Mouse (Mus musculus): Measurements from ENCODE around the gene Sorcs2.

Sorcs2 gene

DNA sequence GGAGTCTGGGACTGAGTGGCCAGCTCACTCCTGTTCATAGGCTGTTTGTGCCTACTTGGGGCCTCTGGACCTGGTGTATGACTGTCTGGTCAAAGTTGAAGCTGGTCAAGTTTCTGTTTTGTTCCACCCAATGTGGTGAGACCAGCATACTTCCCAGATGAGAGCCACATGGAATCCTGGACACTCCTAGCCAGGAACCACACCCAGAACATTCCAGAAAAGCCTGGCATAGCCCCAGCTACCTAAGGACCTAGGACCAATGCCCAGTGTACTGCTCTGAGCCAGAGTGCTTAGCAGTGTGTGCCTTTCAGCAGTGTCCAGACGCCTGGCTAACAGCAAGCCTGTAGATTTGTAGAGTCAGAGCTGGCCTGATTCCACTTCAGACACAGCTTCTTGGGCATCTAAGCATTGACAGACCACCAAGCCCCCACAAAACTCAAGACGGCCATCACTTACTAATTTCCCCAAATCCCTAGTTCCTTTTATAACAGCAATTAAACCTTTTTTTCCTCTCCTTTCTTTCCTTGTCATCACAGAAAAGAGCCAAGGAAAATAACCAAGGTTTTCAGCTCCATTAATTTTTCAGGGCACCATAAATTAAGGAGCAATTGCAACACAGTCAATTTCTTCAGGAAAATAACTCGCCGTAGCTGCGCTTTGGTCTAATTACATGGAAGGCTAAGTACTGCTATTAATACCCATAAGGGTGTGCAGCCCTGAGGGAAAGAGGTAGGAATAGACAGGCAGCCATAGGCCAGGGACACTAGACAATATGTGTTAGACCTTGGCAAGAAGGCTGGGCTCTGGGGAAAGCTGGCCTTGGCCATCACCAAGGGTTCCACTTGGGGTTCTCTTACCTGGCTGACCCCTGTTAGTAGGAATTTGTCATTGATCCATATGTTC, 322.5 kb downstream of the Sorcs2 start:
- DNase-seq (ENCODE audit: low spot score in 2 of 2) = no peak

DNA sequence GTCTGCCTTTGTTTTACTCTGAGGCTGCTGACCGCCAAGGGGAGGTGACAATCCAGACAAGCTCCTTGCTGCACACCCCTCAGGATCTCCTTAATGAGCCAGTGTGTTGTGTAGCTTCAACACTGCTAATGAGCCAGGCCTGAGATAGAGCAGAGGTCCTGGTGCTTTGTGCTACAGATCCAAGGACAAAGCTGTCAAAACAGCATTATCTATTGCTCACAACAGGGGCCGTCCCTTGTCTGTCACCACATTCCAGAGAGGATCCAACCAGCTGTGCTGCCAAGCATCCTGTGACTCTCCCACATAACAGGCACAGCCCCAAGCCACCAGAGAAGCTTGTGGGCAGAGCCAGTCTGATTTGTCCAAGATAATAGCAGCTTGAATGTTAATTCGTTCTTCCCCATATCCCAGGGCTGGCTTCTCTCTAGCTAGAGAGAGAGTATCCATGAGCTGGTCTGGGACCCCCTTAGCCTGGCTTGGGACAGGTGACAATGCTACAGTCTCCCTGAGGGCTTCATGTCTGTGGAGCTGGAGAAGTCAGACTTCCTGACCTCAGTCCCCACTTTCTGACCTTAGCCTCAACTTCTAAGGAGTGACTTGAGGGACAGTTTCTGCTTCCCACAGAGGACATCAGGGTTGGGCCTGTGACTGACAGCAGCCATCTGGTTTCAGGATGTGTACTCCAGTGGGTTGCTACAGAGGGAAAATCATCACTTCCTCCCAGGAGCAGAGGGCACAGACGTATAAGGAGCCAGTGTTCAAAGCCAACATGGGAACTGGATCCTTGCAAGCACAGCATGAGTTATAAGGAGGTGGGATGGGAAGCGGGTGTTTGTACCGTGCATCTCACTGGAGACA, 328.2 kb downstream of the Sorcs2 start:
- peak in 1 of 2 experiments; percentile 56 for DNase-seq (ENCODE audit: low spot score in 2 of 2)

DNA sequence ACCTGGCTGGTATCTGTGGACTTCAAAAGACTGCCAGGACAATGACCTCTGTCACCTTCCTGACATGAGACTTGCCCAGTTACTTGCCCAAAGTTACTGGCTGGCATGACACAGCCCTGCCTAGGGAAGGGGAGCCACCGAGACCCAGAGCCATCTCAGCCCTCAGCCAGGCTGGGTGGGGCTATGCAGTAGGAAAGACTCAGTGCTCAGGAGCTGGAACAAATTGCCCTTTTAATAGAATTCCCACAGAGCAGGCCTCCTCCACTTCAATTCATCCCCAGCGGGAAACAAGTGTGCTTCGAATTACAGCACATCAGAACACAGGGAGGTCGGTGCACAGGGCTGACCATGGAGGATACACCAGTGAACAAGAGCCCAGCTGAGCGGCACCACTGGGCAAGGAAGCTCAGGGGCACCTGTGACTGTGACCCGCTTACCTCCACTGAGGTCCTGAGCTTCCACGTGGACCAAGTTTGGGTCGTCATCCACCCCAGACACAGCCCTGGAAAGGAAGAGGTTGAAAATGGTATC, 330.2 kb downstream of the Sorcs2 start:
- DNase-seq (ENCODE audit: low spot score in 2 of 2) = no peak

DNA sequence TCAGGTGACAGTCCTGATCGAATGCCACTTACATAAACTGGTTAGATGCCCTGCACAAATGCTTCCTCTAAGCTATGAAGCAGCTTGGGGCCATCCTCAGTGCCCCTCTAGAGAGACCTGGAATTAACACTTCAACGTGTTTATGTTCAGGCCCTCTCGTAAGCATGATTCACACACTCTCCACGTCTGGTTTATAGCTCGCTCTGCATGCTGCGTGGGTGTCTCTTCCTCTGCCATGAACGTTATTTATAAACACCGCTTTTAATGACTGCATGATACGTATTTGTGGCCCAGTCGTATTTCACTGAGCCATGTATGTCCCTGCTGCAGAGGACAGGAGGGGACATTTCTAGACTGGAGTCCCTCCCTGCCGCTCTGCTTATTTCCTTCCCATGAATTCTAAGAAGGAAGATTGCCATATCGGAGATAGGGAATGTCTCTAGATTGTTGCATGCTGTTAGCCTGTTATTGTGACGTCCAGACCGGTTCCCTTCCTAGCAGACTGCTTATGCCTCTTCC, 340.1 kb downstream of the Sorcs2 start:
- DNase-seq (ENCODE audit: low spot score in 2 of 2) = peak in 1 of 2 experiments; percentile 12

DNA sequence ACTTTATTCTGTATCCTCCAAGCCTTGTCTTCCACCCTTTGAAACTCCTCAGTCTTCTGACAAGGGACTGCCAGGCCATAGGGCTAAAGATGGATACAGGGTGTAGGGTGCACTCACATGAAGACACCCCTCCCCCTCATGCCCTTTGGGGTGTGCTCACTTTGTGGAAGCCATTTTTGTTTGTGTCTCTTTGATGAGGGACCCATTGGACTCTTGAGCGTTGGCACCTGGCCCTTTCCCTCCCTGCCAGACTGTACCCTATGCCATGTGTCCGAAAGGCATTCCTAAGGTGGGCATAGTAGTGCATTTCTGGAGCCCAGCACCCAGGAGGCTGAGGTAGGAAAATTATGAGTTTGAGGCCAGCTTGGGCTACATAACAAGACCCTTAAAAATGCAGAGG, 341.0 kb downstream of the Sorcs2 start:
- no peak for DNase-seq (ENCODE audit: low spot score in 2 of 2)

DNA sequence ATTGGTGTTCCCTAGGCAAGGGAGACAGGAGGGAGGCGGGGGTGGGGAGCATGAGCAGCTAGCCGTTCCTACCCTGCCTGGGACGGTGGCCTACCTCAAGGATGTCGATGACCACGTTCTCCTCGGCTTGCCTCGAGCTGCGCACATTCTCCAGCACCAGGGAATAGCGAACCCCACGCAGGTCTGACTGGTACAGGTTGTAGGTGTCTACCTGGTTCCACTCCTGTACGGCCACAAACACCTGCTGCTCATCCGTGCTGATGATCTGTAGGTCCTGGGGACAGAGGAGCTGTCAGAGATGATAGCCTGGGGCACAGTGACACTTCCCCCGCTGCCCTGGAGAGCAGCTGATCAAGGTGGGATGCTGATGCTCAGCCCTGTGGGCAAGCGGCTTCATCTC, 342.1 kb downstream of the Sorcs2 start:
- no peak for DNase-seq (ENCODE audit: low spot score in 2 of 2)

DNA sequence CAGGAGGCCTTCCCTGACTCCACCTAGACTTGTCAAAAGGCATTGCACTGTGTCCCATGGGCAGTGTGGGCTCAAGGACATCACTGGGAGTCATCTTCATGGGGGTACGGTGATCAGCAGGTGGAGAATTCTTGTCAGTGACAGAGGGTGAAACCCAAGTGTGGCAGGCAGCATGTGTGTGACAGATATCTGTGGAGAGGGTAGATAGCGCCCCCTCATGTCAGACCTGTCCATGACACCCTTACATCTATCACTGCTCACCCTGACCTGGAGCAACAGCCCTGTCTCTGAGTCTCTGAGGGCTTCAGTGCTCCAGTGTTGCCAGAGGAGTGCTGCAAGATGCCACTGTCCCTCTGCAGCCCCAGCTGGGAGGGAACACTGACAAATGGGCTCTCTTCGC, 343.4 kb downstream of the Sorcs2 start:
- DNase-seq (ENCODE audit: low spot score in 2 of 2) = no peak

DNA sequence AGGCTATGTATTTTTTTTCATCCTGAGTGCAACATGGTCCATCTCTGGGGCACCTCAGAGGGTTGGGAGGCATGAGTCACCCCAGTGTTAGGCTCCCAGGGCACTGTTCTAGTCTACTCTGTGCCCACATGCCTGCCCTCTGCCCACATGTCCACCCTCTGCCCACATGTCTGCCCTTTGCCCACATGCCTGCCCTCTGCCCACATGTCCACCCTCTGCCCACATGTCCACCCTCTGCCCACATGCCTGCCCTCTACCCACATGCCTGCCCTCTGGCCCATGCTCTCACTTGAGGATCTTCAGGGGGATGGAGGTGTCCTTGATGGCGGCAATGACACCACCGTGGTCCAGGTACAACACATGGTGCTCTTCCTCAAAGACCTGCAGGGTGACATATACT, 354.8 kb downstream of the Sorcs2 start:
- no peak for DNase-seq (ENCODE audit: low spot score in 2 of 2)

DNA sequence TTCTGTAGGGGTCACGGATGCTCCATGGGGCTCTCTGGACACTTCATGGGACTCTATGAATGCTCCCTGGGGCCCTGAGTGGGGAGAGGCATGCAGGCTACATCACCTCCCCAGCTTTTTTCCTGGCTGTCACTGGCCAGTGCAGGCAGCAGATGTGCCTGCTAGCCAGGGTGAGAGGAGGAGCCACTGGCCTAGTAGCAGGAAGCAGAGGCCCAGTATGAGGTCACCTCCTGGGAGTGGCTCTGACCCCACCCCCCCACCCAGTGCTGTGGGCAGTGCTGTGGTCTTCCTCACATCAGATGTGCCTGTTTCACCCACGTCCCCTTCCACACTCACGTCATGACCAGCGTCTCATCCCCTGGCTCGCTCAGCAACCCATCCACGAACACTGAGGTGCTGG, 356.2 kb downstream of the Sorcs2 start:
- DNase-seq (ENCODE audit: low spot score in 2 of 2) = no peak

DNA sequence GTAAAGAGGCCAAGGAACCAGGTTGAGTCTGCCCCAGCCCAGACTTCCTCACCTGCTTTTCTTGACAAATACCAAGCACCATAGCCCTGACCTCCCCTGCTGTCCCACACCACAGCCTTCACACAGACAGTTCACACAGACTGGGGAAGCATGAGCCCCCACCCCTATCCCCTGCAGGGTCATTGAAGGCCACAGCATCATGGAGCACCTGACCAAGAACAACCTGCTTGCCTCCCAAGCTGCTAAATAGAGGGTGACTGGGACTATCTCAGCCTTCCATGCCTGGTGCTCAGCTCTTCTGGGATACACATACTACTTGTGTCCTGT, 356.7 kb downstream of the Sorcs2 start:
- no peak for DNase-seq (ENCODE audit: low spot score in 2 of 2)

DNA sequence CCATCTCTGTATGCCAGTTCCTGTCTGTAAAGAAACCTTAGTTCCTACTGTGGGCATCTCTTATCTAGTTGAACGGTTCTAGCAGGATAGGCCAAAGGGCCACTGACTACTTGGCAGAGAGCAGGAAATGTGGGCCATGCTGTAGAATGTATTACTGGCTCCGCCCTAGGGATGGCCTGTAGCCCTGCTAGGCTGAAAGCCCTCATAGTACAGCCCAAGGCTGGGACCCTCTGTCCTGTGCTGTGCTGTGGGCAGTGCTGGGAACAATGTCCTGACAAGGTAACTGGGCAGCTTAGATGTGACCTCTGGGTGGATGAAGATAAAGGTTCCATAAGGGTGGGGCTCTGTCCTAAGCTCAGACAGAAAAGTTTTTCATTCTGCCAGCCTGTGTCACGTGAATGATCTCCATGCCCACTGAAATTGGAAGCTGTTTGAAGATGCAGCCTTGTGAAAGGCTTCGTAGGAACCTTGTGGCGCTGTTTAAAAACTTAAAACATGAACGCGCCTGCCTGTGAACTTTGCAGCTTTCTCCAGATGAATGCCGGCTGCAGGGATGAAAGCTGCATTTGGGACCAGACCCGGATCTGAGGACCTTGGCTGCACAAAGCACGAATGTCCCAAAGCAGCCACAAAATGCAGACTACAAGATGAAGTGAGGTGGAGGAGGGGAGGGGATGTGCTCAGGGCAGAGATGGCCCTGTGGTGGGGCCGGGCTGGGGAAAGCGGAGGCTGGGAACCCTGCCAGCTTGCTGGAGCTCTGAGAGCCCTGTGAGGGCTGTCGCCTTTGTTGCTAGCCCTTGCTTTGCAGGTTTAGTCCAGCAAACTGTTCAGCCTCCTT, 357.3 kb downstream of the Sorcs2 start:
- DNase-seq (ENCODE audit: low spot score in 2 of 2) = peak in 1 of 2 experiments; percentile 29

DNA sequence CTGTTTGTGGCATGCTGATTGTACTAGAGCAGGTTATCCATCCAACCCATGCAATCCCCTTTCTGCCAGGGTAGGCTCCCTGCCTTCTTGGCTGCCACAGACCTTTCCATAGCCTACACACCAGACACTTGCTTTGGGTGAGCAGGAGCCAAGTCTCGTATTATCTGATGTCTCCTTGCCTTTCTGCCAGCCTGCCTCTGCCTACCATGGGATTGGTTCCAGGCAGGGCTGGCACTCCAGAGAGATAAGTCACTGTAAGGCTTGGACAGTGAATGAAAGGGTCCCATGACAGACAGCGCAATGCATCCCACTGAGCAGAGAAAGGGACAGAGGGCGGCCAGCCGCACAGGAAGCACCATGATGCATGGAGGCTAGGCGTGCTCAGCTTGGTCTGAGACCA, 358.3 kb downstream of the Sorcs2 start:
- DNase-seq (ENCODE audit: low spot score in 2 of 2) = no peak

DNA sequence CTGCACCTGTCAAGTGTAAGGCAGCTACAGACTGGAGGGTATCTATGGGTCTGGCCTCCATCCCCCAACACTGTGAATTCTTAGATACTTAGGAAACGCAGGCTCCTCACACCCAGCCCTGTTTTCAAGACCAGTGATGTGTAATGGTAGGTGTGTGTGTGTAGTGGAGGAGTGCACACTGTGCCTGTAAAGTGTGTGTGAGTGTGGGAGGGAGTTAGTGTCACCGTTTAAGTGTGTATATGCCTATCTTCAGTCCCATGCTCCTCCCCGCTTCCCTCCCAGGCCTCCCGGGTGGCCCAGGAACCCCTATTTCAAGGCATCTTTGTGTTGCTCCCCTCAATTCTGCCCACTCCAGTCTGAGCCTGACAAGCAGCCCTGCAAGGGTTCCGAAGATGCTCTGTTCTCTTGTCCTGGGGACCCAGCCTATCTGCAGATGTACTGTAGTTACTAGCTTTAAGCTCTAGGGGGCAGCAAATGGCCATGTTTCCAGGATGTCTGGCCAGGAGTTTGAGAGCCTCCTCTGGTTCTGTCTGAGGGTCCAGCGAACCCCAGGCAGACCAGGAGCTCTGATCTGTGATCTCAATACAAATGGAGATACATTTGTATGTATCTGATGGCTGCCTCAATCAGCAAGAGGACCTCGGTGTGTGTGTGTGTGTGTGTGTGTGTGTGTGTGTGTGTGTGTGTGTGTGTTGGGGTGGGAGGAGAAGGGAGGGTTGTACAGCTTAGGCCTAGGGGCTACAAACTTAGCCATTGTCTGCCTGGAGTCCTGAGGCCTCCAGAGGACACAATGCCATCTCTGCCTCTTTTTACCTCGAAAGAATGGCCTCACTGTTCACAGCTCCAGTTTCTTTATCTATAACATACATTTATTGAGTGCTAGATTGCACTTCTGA, 364.2 kb downstream of the Sorcs2 start:
- DNase-seq (ENCODE audit: low spot score in 2 of 2) = peak in 1 of 2 experiments; percentile 60

DNA sequence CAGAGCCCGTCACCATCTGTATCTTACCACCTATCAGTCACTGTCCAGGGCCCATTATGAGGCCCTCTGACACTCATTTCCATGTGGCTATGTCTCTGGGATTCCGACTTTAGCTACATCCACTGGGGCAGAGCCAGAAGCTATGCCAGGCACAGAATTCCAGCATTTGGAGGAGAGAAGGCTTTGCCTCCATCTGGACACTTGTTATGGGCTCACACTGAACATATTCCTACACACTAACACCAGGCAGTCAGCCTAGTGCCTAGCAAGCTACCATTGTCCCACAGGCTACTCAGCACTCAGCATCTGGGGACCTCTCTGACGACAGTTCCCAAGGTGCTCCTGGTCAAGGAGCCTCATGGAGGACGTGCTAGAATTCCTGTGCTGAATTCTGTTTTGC, 372.9 kb downstream of the Sorcs2 start:
- peak in 1 of 2 experiments; percentile 14 for DNase-seq (ENCODE audit: low spot score in 2 of 2)

DNA sequence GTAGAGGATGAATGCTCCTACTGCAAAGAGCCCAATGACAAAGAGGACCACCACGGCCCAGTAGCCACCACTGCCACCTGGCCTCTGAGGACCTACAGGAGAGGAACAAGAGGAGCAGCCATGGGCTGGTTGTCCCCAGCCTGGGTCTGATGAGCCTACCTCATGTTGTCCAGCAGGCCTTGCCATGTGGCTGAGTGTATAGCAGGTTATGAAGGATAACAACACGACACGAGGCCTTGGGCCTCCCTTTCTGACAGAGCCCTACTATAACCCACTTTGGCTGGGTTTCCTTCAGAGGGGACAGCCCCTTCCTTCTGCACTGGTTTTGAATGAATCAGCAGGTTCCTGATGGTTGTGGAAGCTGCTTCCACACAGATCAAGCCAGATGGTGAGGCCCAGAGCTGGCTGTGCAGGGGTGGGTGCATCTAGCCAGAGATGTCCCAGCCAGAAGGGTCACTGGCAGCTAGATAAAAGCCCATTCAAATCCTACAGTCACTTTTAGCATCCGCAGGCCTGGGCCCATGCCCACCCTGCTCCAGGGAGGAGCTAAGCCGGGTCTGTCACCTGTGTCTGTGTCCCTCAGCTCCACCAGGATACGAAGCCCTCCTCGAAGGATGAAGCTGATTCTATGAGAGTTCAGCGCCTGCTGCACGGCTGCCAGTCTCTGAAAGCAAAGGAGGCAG, 373.8 kb downstream of the Sorcs2 start:
- DNase-seq (ENCODE audit: low spot score in 2 of 2) = peak in 1 of 2 experiments; percentile 24

DNA sequence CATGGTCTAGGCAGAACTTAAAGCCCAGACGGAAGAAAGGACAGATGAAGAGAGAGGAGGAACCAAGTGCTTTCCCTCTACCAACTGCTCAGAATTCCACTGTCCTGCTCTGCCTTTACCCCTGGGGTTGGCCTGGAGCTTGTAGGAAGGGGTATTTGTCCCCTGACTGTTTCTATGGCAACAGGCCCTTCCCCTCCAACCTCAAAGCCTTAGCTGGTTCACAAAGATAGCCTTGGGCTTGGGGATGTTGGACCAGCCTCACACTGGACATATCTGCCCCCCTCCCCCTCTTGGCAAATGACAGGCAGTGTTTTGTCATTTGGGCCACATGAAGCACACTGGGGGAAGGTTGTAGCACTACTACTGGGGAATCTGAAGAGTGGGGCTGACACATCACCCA, 375.6 kb downstream of the Sorcs2 start:
- DNase-seq (ENCODE audit: low spot score in 2 of 2) = no peak

DNA sequence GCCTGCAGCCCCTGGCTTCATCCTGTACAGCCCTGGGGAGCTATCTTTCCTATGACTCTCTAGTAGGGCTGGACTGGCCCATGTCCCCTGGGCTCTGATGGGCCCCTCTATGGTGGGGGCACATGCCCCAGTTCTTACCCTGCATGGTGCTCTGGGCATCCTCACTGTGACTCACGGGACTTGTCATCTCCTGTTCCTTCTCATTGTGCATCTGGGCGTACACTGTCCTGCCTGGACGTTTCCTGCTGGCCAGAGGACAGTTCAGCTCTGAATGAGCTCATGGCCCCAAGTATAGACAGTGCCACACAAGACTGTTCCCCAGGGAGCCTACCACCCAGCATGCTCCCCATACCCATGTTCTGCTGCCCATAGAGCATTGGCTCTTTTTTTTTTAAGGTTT, 376.8 kb downstream of the Sorcs2 start:
- DNase-seq (ENCODE audit: low spot score in 2 of 2) = no peak

DNA sequence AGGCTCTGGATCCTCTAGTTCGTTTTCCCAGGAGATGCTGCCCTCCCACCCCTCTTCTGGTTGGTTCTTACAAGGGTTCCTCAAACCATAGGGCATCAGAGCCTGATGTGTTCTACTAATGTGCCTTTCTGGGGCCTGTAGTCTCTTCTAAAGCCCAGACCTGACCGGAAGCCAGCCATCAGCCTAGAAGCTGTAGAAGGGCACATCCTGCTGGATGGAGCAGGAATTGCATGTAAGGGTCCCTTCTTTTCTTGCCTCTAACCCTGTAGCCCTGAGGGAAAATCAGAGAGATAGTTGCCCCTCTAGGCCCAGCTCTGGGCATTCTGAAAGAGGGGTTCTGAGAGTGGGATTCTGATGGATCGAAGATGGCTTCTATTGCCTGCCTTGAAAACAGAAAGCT, 379.6 kb downstream of the Sorcs2 start:
- no peak for DNase-seq (ENCODE audit: low spot score in 2 of 2)

DNA sequence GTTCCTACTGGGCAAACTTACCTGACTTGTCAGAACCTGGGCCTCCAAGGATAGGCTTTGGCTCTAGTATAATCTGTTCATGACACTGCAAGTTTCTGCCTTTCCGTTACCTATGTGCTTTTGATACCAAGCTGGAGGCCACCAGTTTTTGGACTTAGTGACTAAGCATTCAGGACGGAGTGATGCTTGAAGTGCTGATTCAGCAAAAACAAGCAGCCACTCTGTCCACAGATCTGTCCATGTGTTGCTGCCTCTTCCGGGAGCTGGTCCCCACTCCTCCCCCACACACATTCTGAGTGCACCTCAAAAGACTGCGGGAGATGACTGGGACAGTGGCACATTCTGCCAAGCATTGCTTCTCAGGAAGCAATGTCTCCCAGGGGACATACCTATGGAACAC, 388.5 kb downstream of the Sorcs2 start:
- DNase-seq (ENCODE audit: low spot score in 2 of 2) = no peak

DNA sequence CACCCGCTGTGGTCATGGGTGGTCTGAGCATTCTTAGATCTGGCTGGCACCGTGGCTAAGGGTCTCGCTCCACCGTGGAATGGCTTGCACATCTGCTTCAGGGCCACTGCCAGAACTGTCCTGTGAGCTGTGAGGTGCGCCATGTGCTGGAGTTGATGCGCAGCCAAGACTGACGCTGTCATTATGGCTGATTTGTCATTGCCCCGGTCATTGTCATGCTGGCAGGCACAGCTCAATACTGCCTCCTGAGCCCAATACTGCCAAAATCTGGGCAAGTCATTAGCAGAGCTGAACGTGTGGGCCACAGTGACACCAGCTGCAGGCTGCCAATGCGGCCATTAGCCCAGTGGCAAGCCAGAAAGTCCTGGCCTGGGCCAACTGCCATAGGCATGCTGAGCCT, 390.3 kb downstream of the Sorcs2 start:
- DNase-seq (ENCODE audit: low spot score in 2 of 2) = peak in 1 of 2 experiments; percentile 13
